Comparison of ENCODE assay signal across 19 mouse cellular contexts in the genomic region with DNA sequence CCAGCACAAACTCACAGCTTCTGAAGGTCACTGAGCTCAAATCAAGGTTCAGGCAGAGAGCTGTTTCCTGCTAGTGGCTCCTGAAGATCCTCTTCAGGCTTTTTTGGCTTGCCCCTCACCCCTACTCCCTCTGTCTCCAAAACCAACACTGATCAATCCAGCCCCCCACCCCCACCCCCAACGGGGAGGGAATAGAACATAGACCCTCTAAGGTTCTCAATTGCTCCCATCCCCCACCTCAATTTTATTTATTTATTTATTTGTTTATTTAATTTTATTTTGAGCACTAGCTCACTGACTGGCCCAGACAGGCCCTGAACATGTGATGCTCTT. TPM values are rescaled to one million over a fixed set of nuclear protein-coding genes. Genes with fewer than 3 reads are reported as not detected.
A peak's percentile ranks its signal among the peaks of the same experiment; 100 is the strongest.
DNase-seq lines count a peak whose midpoint lies in the region; ATAC-seq and TF ChIP-seq lines count a peak whose summit lies in the region.
"Had no signal": no experiment of that assay in that cellular context is flagged by ENCODE, and none has a peak within 500 bp of the region (broad histone marks: within the 10 kb centered on the region; RNA-seq: fewer than 3 reads in every experiment).

No protein-coding gene starts in this region.

- no peak overlapping the region for H3K4me2 ChIP-seq in liver, embryonic 11.5 days
- H3K4me2 ChIP-seq in liver, embryonic 12.5 days: no peak overlapping the region
- H3K4me2 ChIP-seq in intestine, postnatal 0 days (replicated peaks; ENCODE audit: low read depth): no peak overlapping the region
- H3K4me2 ChIP-seq: embryonic facial prominence, embryonic 15.5 days; hindbrain, embryonic 15.5 days; midbrain, embryonic 12.5 days had no signal

- H3K27ac ChIP-seq in liver, embryonic 11.5 days (ENCODE audit: low read depth, low read length): no peak overlapping the region
- H3K27ac ChIP-seq in liver, embryonic 12.5 days: no peak overlapping the region
- peak overlapping the region; percentile 67 for H3K27ac ChIP-seq in thymus, adult 2 months (ENCODE audit: control insufficient read depth, insufficient read depth, low read length)
- peak overlapping the region; percentile 41; the same call in 1 of the 2 replicates for H3K27ac ChIP-seq in intestine, postnatal 0 days (ENCODE audit: low read depth, low read length)
- H3K27ac ChIP-seq: embryonic facial prominence, embryonic 15.5 days; hindbrain, embryonic 15.5 days; midbrain, embryonic 12.5 days had no signal

- no peak for TF ChIP-seq CTCF in thymus, adult 2 months (IDR thresholded peaks at IDR 0.05; ENCODE audit: borderline replicate concordance, control insufficient read depth, extremely low read depth, insufficient read depth, low read length, poor library complexity)
- no peak for TF ChIP-seq CTCF in intestine, postnatal 0 days (IDR thresholded peaks at IDR 0.05; ENCODE audit: low read depth)

- WGBS in liver, embryonic 11.5 days: 38% methylated on average over 1 of the region's 1 CpGs
- WGBS in liver, embryonic 12.5 days (ENCODE audit: insufficient replicate concordance): 18% methylated on average over 1 of the region's 1 CpGs
- WGBS in thymus, adult 2 months: 21% methylated on average over 1 of the region's 1 CpGs
- WGBS in intestine, postnatal 0 days: 73% methylated on average over 1 of the region's 1 CpGs

- no peak for TF ChIP-seq POLR2A in thymus, adult 2 months (IDR thresholded peaks at IDR 0.05; ENCODE audit: control insufficient read depth, extremely low read depth, insufficient read depth, low read length, poor library complexity)

- no peak overlapping the region for H3K4me3 ChIP-seq in liver, embryonic 11.5 days (ENCODE audit: low read depth, low read length)
- no peak overlapping the region for H3K4me3 ChIP-seq in liver, embryonic 12.5 days
- H3K4me3 ChIP-seq in thymus, adult 2 months (ENCODE audit: control insufficient read depth, insufficient read depth, low read length): no peak overlapping the region
- H3K4me3 ChIP-seq in intestine, postnatal 0 days (ENCODE audit: low read depth, low read length): no peak overlapping the region
- H3K4me3 ChIP-seq: embryonic facial prominence, embryonic 15.5 days; hindbrain, embryonic 15.5 days; midbrain, embryonic 12.5 days had no signal

- no peaks in the 10 kb centered on the region for H3K36me3 ChIP-seq in liver, embryonic 11.5 days (ENCODE audit: control insufficient read depth, insufficient read depth, low read length)
- no peaks in the 10 kb centered on the region for H3K36me3 ChIP-seq in liver, embryonic 12.5 days
- H3K36me3 ChIP-seq in thymus, adult 2 months (ENCODE audit: control insufficient read depth, insufficient read depth, low read length): no peaks in the 10 kb centered on the region
- no peaks in the 10 kb centered on the region for H3K36me3 ChIP-seq in intestine, postnatal 0 days (ENCODE audit: control insufficient read depth, insufficient read depth)
- H3K36me3 ChIP-seq: embryonic facial prominence, embryonic 15.5 days; hindbrain, embryonic 15.5 days; midbrain, embryonic 12.5 days had no signal

- H3K4me1 ChIP-seq in liver, embryonic 11.5 days (replicated peaks; ENCODE audit: control insufficient read depth, insufficient read depth, low read length): 0 out of 2 replicates have a peak, but pooled peaks cover 2% of the 10 kb centered on the region
- 0 out of 2 replicates have a peak, but pooled peaks cover 15% of the 10 kb centered on the region for H3K4me1 ChIP-seq in liver, embryonic 12.5 days
- peaks cover 31% of the 10 kb centered on the region for H3K4me1 ChIP-seq in thymus, adult 2 months (replicated peaks; ENCODE audit: control insufficient read depth, insufficient read depth, low read length)
- H3K4me1 ChIP-seq in intestine, postnatal 0 days (replicated peaks; ENCODE audit: control insufficient read depth, insufficient read depth, low read length): peaks cover 5% of the 10 kb centered on the region

- peak; percentile 62 for DNase-seq in adrenal gland, adult 2 months
- no peak for DNase-seq in adrenal gland, adult 18-20 months (ENCODE audit: low spot score in 2 of 2)
- DNase-seq in liver, embryonic 11.5 days (ENCODE audit: low spot score): peak; percentile 19
- DNase-seq in thymus, adult 2 months: no peak
- DNase-seq in thymus, postnatal 0 days (ENCODE audit: low spot score): no peak
- DNase-seq in right cerebral cortex, adult 2 months (ENCODE audit: low spot score in 2 of 2): no peak
- DNase-seq: cerebellum, adult 8-10 months; kidney, adult 18-20 months; layer of hippocampus, adult 9-11 months; left cerebral cortex, postnatal 4 days; liver; liver, postnatal 0 days; right cerebral cortex, adult 18-20 months had no signal

- no peak overlapping the region for H3K9ac ChIP-seq in liver, embryonic 11.5 days (ENCODE audit: low read depth, low read length)
- no peak overlapping the region for H3K9ac ChIP-seq in liver, embryonic 12.5 days
- no peak overlapping the region for H3K9ac ChIP-seq in intestine, postnatal 0 days (ENCODE audit: low read depth, low read length)
- H3K9ac ChIP-seq: embryonic facial prominence, embryonic 15.5 days; hindbrain, embryonic 15.5 days; liver, postnatal 0 days; midbrain, embryonic 12.5 days had no signal

- H3K27me3 ChIP-seq in liver, embryonic 11.5 days (replicated peaks; ENCODE audit: control insufficient read depth, insufficient read depth, low read length): no peaks in the 10 kb centered on the region
- no peaks in the 10 kb centered on the region for H3K27me3 ChIP-seq in liver, embryonic 12.5 days (replicated peaks)
- H3K27me3 ChIP-seq in thymus, adult 2 months (ENCODE audit: control insufficient read depth, insufficient read depth, low read length): no peaks in the 10 kb centered on the region
- no peaks in the 10 kb centered on the region for H3K27me3 ChIP-seq in intestine, postnatal 0 days (replicated peaks; ENCODE audit: control insufficient read depth, insufficient read depth, low read length)
- H3K27me3 ChIP-seq: embryonic facial prominence, embryonic 15.5 days; hindbrain, embryonic 15.5 days had no signal

- no peaks in the 10 kb centered on the region for H3K9me3 ChIP-seq in liver, embryonic 11.5 days (ENCODE audit: control insufficient read depth, low read length)
- H3K9me3 ChIP-seq in liver, embryonic 12.5 days (replicated peaks): no peaks in the 10 kb centered on the region
- no peaks in the 10 kb centered on the region for H3K9me3 ChIP-seq in intestine, postnatal 0 days (ENCODE audit: control insufficient read depth)
- H3K9me3 ChIP-seq: embryonic facial prominence, embryonic 15.5 days; hindbrain, embryonic 15.5 days; midbrain, embryonic 12.5 days had no signal

- ATAC-seq in liver, embryonic 11.5 days (replicated peaks; ENCODE audit: low FRiP score): no peak
- no peak for ATAC-seq in liver, embryonic 12.5 days
- no peak for ATAC-seq in intestine, postnatal 0 days
- ATAC-seq: forebrain, embryonic 14.5 days; liver, postnatal 0 days had no signal

RNA-seq across cellular contexts. Expression of gene Znrf2, which starts 6.4 kb away (rescaled TPM):
- 10 to 100 TPM; 39.2 to 54.0 TPM for total RNA-seq in adrenal gland, adult 2 months (2021)
- 75.3 and 107 TPM in 2 replicates for polyA plus RNA-seq in adrenal gland, adult 2 months (2012; rRNA removed)
- 10 to 100 TPM; 39.3 to 51.6 TPM for total RNA-seq in adrenal gland, adult 18-20 months (2021)
- polyA plus RNA-seq in liver, embryonic 11.5 days (2014; fragmentation: Nextera tagmentation; extraction: Ambion mirVana): 3.9 and 4.1 TPM in 2 replicates
- polyA plus RNA-seq in liver, embryonic 12.5 days (2016; fragmentation: Nextera tagmentation; extraction: Ambion mirVana): 2.9 and 3.2 TPM in 2 replicates
- 17.5 and 20.9 TPM in 2 replicates for polyA plus RNA-seq in thymus, adult 2 months (2012; rRNA removed)
- polyA plus RNA-seq in thymus, postnatal 0 days (2015; fragmentation: Nextera tagmentation; extraction: Ambion mirVana): 14.9 and 20.8 TPM in 2 replicates
- 7.8 and 8.5 TPM in 2 replicates for polyA plus RNA-seq in intestine, postnatal 0 days (2015; fragmentation: Nextera tagmentation; extraction: Ambion mirVana)

Comparison
In these comparisons a context has a peak if more than half of its experiments do, and no peak if none do; other contexts are left out.
1. DNase-seq: peak in adrenal gland, adult 2 months (single experiment) and liver, embryonic 11.5 days (single experiment); none in adrenal gland, adult 18-20 months (0 of 2), thymus, adult 2 months (single experiment), thymus, postnatal 0 days (single experiment) and right cerebral cortex, adult 2 months (0 of 2).
2. H3K27ac ChIP-seq: peak in thymus, adult 2 months (single experiment) and intestine, postnatal 0 days (single experiment); none in liver, embryonic 11.5 days (single experiment) and liver, embryonic 12.5 days (single experiment).